Mouse (Mus musculus) frontal cortex, postnatal 25 days (tissue): ENCODE data around the gene Cxcl1.

Experiments
- DNase-seq, 2 experiments: peaks; one replicate each; pipeline ENCODE4 v3.0.0; 2022; ENCODE audit warnings: low spot score in 2 of 2

The Cxcl1 gene

DNA sequence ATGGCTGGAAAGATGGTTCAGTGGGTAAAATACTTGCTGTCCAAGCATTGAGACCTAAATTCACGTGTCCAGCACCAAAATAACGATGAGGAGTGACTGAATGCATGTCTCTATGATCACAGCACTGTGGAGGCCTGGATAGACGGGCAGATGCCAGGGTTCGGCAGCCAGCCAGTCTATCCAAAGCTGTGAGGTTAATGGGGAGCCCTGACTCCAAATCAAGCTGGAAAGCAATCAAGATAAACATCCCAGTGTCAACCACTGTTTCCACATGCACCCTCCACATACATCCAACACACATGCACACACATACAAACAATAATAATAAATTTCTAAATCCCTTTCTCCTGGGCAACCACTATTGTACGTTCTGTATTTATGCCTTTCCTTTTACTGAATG is 2.4 kb upstream of the Cxcl1 start:
- no peak for DNase-seq

DNA sequence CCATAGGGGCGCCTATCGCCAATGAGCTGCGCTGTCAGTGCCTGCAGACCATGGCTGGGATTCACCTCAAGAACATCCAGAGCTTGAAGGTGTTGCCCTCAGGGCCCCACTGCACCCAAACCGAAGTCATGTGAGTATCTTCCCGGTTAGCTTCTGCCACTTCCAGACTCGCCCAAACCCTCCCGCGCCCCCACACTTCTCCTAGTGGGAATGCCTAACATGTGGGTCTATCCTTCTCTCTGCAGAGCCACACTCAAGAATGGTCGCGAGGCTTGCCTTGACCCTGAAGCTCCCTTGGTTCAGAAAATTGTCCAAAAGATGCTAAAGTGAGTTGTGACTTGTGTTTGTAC is 398 bp downstream of the Cxcl1 start:
- no peak for DNase-seq

DNA sequence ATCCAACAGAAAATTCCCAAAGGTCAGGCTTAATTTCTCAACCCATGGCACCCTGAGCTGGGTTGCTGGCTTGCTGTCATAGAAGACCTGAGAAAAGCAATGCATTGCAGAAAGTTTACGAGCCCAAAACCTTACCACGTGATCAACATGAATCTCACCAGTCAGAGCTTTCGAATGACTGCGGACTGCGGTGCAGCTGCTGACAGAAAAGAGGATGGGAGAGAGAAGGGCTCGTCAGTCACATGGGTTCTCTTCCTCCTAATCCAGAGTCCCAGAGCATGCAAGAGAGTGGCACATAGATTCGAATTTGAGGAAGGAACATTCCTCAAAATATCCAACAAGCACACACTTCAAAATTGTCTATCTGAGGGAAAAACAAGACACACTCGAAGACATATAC is 3.2 kb downstream of the Cxcl1 start:
- no peak for DNase-seq

DNA sequence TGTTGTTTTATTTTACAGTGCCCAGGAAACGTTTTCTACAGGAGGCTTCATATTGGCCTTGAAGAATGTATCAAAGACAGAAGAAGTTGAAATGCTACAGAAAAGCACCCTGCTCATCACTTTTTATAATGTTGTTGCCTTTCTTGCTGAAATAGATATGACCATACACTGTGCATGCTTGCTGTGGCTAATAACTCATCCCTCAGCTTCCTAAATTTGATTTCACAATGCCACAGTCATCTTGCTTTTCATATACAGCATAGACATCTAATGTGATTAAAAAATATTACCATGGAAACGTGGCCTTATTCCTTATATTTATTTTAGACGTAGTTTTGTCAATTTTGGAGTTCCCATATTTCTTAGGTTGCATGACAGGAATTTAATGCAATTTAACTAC is 6.4 kb downstream of the Cxcl1 start:
- no peak for DNase-seq

DNA sequence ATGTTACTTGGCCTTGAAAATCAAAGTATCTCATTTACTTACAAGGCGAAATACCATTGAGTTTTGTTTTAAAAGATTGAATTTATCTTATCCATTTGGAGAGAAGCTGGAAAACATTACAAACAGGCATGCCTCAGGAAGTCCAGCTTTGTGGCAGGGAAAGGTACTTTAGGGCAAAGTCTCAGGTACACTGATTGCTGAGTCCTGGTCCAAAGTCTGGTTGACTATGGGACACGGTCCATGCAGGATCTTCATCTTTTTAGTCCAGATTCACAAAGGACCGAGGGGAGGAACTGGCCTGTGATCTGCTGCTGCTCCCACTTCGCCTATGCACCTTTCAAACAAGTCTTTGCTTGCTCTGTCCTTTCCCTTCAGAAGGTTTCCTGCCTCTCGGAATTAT is 8.3 kb downstream of the Cxcl1 start:
- no peak for DNase-seq

DNA sequence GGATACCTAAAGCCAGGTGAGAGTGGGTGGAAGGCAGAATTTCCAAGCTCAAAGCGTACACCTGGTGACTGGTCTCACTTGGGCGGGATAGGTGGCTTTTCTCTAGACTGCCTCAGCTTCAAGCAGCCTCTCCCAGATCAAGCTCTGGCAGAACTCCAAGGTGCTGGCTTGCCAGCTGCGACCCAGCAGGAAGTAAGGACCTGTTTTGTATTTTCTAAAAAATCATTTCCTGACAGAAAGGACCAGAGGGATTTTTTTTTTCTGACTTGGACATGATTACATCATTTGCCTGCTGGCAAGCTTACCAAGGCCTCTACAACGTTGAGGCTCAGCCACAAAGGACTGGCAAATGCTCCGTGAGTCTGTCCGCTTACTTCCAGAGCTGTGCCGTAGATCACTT is 9.1 kb downstream of the Cxcl1 start:
- DNase-seq = no peak

DNA sequence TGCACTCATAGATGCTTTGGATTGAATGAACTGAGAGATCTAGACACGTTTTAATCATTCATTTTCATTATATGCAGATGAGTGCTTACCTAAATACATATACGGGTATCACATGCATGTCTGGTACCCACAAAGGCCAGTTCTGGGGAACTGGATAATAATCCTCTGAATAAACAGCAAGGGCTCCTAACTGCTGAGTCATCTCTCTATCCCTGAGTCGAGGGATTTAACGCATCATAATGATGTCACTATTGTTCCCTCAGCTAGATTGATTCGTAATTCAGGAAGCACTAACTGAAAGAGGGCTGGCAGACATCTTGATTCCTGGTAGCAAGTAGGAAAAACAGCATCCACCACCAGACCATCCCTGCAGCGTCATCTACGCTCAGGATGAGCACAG is 9.6 kb downstream of the Cxcl1 start:
- no peak for DNase-seq

DNA sequence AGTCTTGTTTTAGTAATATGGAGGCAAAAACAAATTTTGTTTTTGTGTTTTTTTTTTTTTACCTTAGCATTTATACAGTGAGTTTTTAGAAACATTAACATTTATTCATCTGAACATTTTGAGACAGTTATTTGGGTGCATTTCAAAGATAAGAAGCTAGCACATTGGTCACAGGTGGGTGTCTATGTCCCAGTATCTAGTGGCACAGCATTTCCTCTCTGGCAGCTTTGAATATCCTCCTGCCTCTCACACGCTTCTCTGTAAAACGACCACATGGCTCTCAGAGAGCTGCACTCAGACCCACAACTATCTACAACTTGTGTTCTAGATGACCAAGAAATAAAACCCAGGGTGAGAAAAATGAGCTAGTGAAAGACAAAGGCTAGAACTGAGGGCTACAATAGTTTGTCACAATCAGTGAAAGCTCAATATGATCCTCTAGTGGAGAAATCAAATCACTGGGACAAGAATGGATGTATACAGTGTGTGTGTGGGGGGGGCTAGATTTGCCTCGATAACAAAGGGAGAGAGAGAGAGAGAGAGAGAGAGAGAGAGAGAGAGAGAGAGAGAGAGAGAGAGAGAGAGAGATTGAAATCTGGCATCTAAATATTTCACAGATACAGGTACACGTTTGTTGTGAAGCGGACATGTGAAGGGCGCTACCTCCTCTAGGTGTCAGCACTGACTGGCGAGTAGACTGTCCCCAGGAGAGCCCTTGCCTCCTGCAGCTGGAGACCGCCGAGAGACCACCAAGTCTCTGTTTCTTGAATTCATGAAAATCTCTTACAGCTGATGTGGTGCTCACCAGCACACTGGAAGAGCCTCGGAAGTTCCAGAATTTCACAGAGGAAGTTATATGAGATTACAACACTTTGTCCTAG is 11.6 kb downstream of the Cxcl1 start:
- DNase-seq = no peak

DNA sequence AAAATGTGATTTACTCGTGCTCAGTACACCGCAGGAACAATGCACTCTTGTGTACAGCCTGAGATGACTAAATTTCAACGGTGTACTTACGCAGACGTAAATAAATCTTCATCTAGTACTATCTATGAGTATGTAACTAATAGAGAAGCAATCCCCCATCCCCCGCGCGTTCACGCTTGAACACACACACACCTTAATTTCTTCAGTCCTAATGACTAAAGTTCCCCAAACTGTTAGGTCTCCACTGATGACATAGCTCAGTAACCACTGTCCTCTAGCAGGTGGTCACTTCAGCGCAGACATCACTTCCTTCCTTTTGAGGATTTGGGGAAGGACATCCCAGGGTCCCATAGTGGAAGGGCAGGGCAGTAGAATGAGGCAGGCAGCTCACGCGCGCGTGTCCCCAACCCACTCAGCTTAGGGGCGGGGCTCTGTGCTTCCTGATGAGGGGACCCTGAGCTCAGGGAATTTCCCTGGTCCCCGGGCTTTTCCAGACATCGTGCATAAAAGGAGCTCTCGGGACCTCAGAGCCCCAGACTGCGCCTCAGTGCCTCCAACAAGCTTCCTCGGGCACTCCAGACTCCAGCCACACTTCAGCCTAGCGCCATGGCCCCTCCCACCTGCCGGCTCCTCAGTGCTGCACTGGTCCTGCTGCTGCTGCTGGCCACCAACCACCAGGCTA is 12.4 kb downstream of the Cxcl1 start, which contains the start of gene Cxcl2:
TSS of gene Cxcl2 (plus strand) at position 533 of the 682 bp plus-strand sequence.
- no peak for DNase-seq

DNA sequence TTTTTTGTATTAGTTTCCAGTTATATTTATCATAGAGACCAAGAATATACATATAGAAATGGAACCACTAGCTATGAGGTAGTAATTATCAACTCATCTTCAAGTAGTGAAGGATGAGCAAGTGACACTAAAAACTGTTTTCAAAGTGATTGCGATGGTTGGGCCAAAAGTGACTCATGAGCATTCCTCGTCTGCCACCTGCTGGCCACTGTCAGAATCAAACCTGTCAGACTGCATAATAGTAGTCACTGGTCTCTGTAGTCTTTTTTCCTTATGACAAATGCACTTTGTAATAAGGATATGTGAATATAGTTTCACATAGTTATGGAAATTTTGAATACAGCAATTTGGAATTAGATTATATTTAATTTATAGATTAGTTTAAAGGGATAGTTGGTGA is 17.9 kb downstream of the Cxcl1 start:
- DNase-seq = peak; percentile 45 to 49

DNA sequence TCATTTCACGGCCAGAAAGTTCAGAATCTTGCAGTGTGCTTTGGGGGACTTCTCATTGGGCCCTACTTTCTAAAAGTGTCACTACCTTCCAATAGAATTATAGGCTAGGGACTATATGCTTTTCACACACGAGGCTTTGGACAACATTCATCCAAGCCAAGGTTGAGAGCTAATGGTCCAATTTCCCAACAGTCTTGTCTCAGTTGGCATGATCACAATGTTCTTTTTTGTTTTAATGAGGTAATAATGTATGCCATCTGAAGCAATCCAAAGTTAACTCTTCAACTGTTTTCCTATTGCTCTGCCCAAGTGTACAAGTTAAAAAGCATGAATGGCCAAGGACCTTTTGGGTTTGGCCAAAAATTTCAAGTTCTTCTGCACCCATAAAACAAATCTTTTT is 28.5 kb downstream of the Cxcl1 start:
- no peak for DNase-seq

DNA sequence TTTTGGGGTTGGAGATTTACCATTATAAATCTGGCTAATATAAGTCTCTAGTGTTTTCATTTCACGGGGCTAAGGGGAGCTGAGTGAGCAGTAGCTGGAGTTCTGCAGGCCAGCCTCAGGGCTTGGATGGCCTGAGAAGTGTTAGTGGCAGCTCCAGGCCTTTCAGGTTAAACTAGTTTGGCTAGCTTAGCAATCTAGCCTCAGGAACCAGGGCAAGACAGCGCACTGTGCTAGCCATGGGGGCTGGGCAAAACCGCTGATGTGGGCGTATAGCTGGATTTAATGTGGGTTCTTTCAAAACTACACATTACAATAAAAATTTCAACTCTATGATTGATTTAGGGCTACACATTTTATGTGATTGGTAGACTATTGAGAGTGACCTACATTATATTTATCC is 31.9 kb downstream of the Cxcl1 start:
- no peak for DNase-seq

DNA sequence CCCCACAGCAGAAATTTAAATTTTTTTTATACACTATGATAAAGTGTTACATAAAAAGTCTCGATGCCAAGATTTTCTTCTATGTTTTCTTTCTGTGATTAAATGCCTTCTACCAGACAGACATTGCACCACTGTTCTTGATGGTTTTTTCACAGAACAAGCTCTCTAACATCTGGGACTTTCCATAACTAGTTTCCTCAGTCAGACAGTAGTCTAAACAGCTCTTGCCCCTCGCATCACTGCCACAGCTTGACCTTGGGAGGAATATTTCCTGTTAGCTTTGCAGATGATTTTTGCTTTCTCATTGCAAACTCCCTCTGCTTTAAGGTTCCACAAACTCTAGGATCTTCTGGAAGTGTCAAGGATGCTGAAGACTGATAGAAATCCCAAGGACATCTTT is 39.5 kb downstream of the Cxcl1 start:
- no peak for DNase-seq

DNA sequence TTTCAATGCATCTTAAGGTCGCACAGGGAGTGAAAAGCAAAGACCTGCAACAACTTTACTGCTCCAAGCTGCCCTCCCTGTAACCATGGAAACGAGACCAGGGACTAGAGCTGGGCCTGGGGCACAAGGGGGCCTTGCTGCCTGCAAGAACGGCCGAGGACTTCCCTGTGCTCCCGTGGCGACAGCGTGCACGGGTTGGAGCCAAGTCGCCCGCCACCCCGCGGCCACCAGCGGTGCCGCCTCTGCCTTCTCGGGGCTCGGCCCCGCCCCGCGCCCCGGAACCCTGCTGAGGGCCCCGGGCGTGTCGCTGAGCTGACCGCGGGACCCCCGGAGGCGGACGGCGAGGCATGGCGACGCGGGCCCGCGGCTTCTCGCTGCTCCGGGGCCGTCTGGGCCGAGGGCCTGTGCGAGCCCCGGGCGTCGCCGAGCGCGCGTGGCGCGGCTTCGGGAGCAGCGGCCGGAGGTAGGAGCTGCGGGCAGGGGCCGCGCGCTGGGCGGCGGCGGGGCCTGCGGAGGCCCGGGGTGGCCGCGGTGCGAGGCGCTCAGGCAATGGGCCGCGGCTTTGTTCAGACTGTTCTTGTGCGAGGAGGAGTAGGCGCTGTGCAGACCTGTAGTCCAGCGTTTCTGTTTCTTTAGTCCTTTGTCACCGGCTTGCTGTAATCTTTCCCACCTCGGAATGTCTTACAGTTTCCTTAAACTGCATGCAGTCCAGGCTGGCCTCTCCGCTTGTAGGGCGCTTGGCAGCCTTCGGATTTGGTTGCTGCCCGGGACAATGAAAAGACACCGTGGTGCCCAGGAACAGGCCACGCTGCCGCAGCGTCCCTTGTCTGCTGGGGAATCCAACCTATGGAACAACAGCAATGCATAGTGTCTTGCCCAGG is 40.2 kb downstream of the Cxcl1 start, which contains the start of gene Mthfd2l:
TSS of gene Mthfd2l (plus strand) at position 147 of the 881 bp plus-strand sequence.
- DNase-seq = peak; percentile 51 to 66

DNA sequence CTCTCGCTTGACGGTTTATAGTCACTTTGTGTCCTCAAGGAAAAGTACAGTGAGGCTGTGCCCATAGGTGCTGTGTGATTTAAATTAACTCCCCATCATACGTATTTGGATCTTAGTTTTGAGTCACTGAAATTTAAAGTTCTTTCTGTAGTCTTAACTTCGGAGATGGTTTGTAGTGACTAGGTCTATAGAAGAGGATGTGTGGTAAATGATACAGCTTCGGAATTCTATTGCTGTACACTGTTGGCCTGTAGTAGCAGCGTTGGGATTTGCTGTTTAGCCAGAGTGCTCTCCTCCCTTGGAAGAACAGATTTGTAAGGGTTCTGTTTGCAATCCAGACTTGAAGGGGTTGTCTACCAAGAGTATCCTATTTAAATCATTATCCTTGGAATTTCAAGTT is 40.9 kb downstream of the Cxcl1 start:
- DNase-seq = no peak

DNA sequence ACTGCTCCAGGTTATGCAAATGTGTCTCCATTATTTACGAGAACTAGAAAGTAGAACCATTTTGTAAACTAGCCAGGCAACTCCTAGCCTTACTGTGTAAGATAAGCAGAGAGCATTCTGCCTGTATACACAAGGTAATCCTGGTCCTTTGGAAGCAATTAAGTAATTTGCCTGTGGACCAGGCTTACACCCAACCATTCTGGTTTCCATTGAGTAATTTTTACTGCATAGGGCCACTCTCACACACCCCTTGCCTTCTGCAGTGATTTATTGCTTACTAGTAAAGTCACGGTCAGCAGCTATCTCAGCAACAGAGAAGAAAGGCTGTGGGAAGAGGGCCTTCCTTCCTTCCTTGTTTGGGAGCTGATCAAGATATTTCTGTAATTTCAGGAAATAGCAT is 45.7 kb downstream of the Cxcl1 start:
- no peak for DNase-seq
